Mouse (Mus musculus): Measurements from ENCODE around the gene Slc44a1. TPM values are rescaled to one million over a fixed set of nuclear protein-coding genes. Genes with fewer than 3 reads are reported as not detected.
A peak's percentile ranks its signal among the peaks of the same experiment; 100 is the strongest.

Slc44a1 gene
- polyA plus RNA-seq, 1 experiment from 2014 or later: 40.9 TPM

GRCm38 (mm10) chr4:53595246-53596062, 155.2 kb downstream of the Slc44a1 start:
- H3K27ac ChIP-seq: 0 out of 2 replicates have a peak overlapping the region, but pooled peaks have one; percentile 48

GRCm38 (mm10) chr4:53596063-53596895, 156.1 kb downstream of the Slc44a1 start:
- no peak overlapping the region for H3K4me3 ChIP-seq
- ATAC-seq (ENCODE audit: borderline replicate concordance, extremely low read depth, low FRiP score, low TSS enrichment): no peak
- H3K9ac ChIP-seq: no peak overlapping the region
- peak overlapping the region; percentile 48; the same call in 1 of the 2 replicates for H3K27ac ChIP-seq
- 58% methylated on average over 15 of the region's 15 CpGs for WGBS
- peaks cover 21% of the 10 kb centered on the region for H3K4me1 ChIP-seq
- H3K27me3 ChIP-seq: no peaks in the 10 kb centered on the region
- no peak overlapping the region for H3K4me2 ChIP-seq
- no peaks in the 10 kb centered on the region for H3K9me3 ChIP-seq
- H3K36me3 ChIP-seq: no peaks in the 10 kb centered on the region

More at GRCm38 (mm10) chr4:53595246-53596062, 155.2 kb downstream of the Slc44a1 start:
- Histone ChIP-seq H3K4me2 (no peak overlapping the region), H3K4me1 (peaks cover 21% of the 10 kb centered on the region), H3K9ac (no peak overlapping the region), H3K27me3 (no peaks in the 10 kb centered on the region), H3K9me3 (no peaks in the 10 kb centered on the region), H3K4me3 (no peak overlapping the region), H3K36me3 (no peaks in the 10 kb centered on the region)
- WGBS: 48% methylated on average over 12 of the region's 12 CpGs
- ATAC-seq (ENCODE audit: borderline replicate concordance, extremely low read depth, low FRiP score, low TSS enrichment): peak; percentile 43; the same call in 1 of the 2 replicates

GRCm38 (mm10) chr4:53600462-53600861, 160.2 kb downstream of the Slc44a1 start:
- Histone ChIP-seq H3K4me3 (no peak overlapping the region), H3K36me3 (no peaks in the 10 kb centered on the region), H3K4me2 (no peak overlapping the region), H3K27ac (no peak overlapping the region), H3K9ac (no peak overlapping the region), H3K27me3 (no peaks in the 10 kb centered on the region), H3K9me3 (no peaks in the 10 kb centered on the region), H3K4me1 (peaks cover 11% of the 10 kb centered on the region)
- WGBS: 39% methylated on average over 6 of the region's 6 CpGs
- no peak for ATAC-seq (ENCODE audit: borderline replicate concordance, extremely low read depth, low FRiP score, low TSS enrichment)

DNA sequence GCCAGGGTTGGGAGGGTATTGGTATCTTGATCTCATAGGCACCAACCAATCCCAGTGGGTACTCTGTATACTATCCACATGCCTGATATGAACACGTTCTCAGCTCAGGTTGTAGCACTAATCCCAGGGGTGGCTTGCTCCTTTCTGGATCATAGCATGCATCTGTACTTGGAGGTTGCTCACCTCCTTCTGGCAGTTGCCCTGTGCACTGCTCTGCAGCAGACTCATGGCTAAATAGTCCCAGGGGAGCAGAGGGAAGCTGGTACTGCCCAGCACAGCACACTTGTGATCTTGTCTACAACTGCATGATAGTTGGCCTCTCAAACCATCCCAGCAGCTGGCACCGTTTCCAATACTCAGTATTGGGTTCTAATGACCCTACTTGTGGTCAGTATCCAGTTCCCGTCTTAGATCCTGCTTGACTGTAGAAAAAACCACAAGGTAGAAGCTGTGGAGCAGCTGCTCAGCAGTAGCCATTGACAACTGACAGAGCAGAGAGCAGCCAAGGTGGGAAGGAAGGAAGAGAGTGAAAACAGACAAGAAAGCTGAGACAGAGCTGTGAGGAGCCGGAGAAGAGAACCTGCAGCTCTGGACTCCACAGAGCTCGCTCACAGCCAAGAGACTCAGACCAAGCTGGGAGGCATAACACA, 174.5 kb downstream of the Slc44a1 start:
- H3K36me3 ChIP-seq: no peaks in the 10 kb centered on the region
- no peak overlapping the region for H3K27ac ChIP-seq
- no peak overlapping the region for H3K9ac ChIP-seq
- WGBS: 86% methylated on average over 5 of the region's 5 CpGs
- no peak overlapping the region for H3K4me3 ChIP-seq
- no peaks in the 10 kb centered on the region for H3K27me3 ChIP-seq
- H3K9me3 ChIP-seq: no peaks in the 10 kb centered on the region
- no peaks in the 10 kb centered on the region for H3K4me1 ChIP-seq
- ATAC-seq (ENCODE audit: borderline replicate concordance, extremely low read depth, low FRiP score, low TSS enrichment): no peak
- no peak overlapping the region for H3K4me2 ChIP-seq

DNA sequence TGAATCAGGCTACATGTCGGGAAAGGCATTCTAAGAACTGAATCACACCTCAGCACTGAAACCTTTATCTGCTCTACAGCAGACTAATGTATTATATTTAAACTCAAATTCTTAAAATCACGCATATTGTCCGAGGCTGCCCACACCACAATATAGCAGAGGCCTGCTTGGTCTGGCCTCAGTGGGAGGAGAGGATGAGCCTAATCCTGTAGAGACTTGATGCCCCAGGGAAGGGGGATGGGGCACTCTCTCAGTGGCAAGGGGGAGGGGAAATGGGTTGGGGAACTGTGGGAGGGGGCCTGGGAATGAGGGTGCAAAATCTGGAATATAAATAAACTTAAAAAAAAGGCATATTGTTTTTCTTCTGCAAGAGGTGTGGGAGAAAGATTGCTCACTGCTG, 177.8 kb downstream of the Slc44a1 start:
- WGBS: 40% methylated on average over 3 of the region's 3 CpGs
- no peaks in the 10 kb centered on the region for H3K27me3 ChIP-seq
- H3K4me2 ChIP-seq: no peak overlapping the region
- H3K4me3 ChIP-seq: no peak overlapping the region
- no peak overlapping the region for H3K9ac ChIP-seq
- 0 out of 2 replicates have a peak, but pooled peaks cover 6% of the 10 kb centered on the region for H3K4me1 ChIP-seq
- no peak overlapping the region for H3K27ac ChIP-seq
- no peaks in the 10 kb centered on the region for H3K9me3 ChIP-seq
- no peak for ATAC-seq (ENCODE audit: borderline replicate concordance, extremely low read depth, low FRiP score, low TSS enrichment)
- no peaks in the 10 kb centered on the region for H3K36me3 ChIP-seq

GRCm38 (mm10) chr4:53620104-53620503, 179.9 kb downstream of the Slc44a1 start:
- WGBS: 79% methylated on average over 6 of the region's 6 CpGs
- Histone ChIP-seq H3K4me1 (peaks cover 12% of the 10 kb centered on the region; the same call in 1 of the 2 replicates), H3K4me2 (no peak overlapping the region), H3K4me3 (no peak overlapping the region), H3K9ac (no peak overlapping the region), H3K27ac (no peak overlapping the region), H3K36me3 (no peaks in the 10 kb centered on the region), H3K27me3 (no peaks in the 10 kb centered on the region), H3K9me3 (no peaks in the 10 kb centered on the region)
- ATAC-seq (ENCODE audit: borderline replicate concordance, extremely low read depth, low FRiP score, low TSS enrichment): no peak

GRCm38 (mm10) chr4:53621084-53621483, 180.9 kb downstream of the Slc44a1 start:
- no peak overlapping the region for H3K4me3 ChIP-seq
- peaks cover 14% of the 10 kb centered on the region; the same call in 1 of the 2 replicates for H3K4me1 ChIP-seq
- 44% methylated on average over 6 of the region's 6 CpGs for WGBS
- H3K27me3 ChIP-seq: no peaks in the 10 kb centered on the region
- ATAC-seq (ENCODE audit: borderline replicate concordance, extremely low read depth, low FRiP score, low TSS enrichment): no peak
- no peaks in the 10 kb centered on the region for H3K9me3 ChIP-seq
- H3K4me2 ChIP-seq: no peak overlapping the region
- H3K27ac ChIP-seq: no peak overlapping the region
- no peaks in the 10 kb centered on the region for H3K36me3 ChIP-seq
- H3K9ac ChIP-seq: no peak overlapping the region

- 34% methylated on average over 5 of the region's 5 CpGs for WGBS
- Histone ChIP-seq H3K9ac (no peak overlapping the region), H3K4me2 (no peak overlapping the region)
Observed at GRCm38 (mm10) chr4:53621490-53621889, 181.3 kb downstream of the Slc44a1 start.

DNA sequence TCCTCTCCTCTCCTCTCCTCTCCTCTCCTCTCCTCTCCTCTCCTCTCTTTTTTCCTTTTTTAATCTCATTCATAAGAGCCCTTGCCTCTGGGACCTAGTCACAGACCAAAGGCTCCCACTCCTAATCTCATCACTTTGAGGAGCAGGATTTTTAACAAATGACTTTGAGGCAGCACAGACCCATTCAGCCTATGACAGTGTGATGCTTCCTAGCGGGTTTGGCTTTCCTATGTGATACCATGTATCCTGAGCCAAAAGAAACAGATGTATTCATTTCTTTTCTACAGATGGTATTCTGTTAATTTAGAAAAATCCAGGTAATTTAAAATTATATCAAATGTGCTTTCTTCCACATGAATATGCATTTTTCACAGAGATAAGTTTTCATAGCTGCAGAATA, 183.5 kb downstream of the Slc44a1 start:
- no peak overlapping the region for H3K4me3 ChIP-seq
- no peaks in the 10 kb centered on the region for H3K36me3 ChIP-seq
- H3K27ac ChIP-seq: no peak overlapping the region
- H3K4me2 ChIP-seq: no peak overlapping the region
- no peak for ATAC-seq (ENCODE audit: borderline replicate concordance, extremely low read depth, low FRiP score, low TSS enrichment)
- H3K27me3 ChIP-seq: no peaks in the 10 kb centered on the region
- H3K4me1 ChIP-seq: peaks cover 19% of the 10 kb centered on the region; the same call in 1 of the 2 replicates
- H3K9me3 ChIP-seq: no peaks in the 10 kb centered on the region
- no peak overlapping the region for H3K9ac ChIP-seq
- 90% methylated on average over 1 of the region's 1 CpGs for whole genome bisulfite sequencing

More at GRCm38 (mm10) chr4:53621490-53621889, 181.3 kb downstream of the Slc44a1 start:
- peaks cover 14% of the 10 kb centered on the region; the same call in 1 of the 2 replicates for H3K4me1 ChIP-seq
- H3K27ac ChIP-seq: no peak overlapping the region
- H3K9me3 ChIP-seq: no peaks in the 10 kb centered on the region
- no peaks in the 10 kb centered on the region for H3K36me3 ChIP-seq
- H3K4me3 ChIP-seq: no peak overlapping the region
- H3K27me3 ChIP-seq: no peaks in the 10 kb centered on the region
- ATAC-seq (ENCODE audit: borderline replicate concordance, extremely low read depth, low FRiP score, low TSS enrichment): no peak

DNA sequence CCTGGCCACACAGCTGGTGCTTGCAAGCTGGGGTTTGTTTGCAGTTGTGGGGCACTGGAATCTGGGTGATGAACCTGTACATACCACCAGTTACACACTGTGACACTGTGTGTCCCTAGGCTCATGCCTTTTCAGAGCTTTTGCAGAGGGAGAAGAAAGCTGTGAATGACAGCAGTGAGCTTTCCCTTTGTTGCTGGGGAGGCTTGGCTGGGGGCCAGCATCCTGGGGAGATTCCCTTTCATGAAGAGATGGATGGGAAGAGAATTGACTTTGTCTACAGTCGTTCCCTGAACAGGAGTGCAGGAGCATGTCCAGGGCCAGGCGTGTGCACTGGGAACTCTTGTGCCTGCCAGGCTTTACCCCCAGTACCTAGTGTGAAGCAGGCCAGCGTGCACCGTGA, 184.6 kb downstream of the Slc44a1 start:
- H3K27me3 ChIP-seq: no peaks in the 10 kb centered on the region
- H3K4me1 ChIP-seq: peaks cover 19% of the 10 kb centered on the region; the same call in 1 of the 2 replicates
- no peak overlapping the region for H3K9ac ChIP-seq
- H3K36me3 ChIP-seq: no peaks in the 10 kb centered on the region
- no peaks in the 10 kb centered on the region for H3K9me3 ChIP-seq
- no peak overlapping the region for H3K27ac ChIP-seq
- no peak overlapping the region for H3K4me2 ChIP-seq
- no peak for ATAC-seq (ENCODE audit: borderline replicate concordance, extremely low read depth, low FRiP score, low TSS enrichment)
- H3K4me3 ChIP-seq: no peak overlapping the region
- 37% methylated on average over 4 of the region's 4 CpGs for WGBS

- 68% methylated on average over 3 of the region's 3 CpGs for WGBS
- no peak for ATAC-seq (ENCODE audit: borderline replicate concordance, extremely low read depth, low FRiP score, low TSS enrichment)
- H3K27ac ChIP-seq: no peak overlapping the region
- peaks cover 19% of the 10 kb centered on the region; the same call in 1 of the 2 replicates for H3K4me1 ChIP-seq
- no peak overlapping the region for H3K4me2 ChIP-seq
- no peaks in the 10 kb centered on the region for H3K9me3 ChIP-seq
- H3K36me3 ChIP-seq: no peaks in the 10 kb centered on the region
- no peak overlapping the region for H3K9ac ChIP-seq
- no peaks in the 10 kb centered on the region for H3K27me3 ChIP-seq
- H3K4me3 ChIP-seq: no peak overlapping the region
Observed at GRCm38 (mm10) chr4:53625263-53625662, 185.1 kb downstream of the Slc44a1 start.
